Mouse (Mus musculus) liver, adult 2 months (tissue): ENCODE measurements around the gene Wasf3. TPM values are rescaled to one million over a fixed set of nuclear protein-coding genes. Genes with fewer than 3 reads are reported as not detected.

Experiments used
- DNase-seq: peaks from one replicate; pipeline ENCODE4 v3.0.0-alpha.2; 2011; ENCODE audit warnings: low read depth, low spot score; ENCODE audit errors: extremely low read depth
- H3K27ac ChIP-seq: fragments of 200-500 bp; replicated peaks from 2 replicates; pipeline ENCODE4 v1.5.1; 2012; ENCODE audit warnings: low read depth, mild to moderate bottlenecking, control low read depth, inconsistent platforms, low read length; ENCODE audit not compliant: insufficient read depth
- H3K27me3 ChIP-seq: fragments of 200-500 bp; 2 replicates; pipeline ENCODE4 v1.6.1; 2012; ENCODE audit warnings: mild to moderate bottlenecking, moderate library complexity, low read length, inconsistent platforms; ENCODE audit not compliant: control insufficient read depth, insufficient read depth
- H3K36me3 ChIP-seq: fragments of 200-500 bp; 2 replicates; pipeline ENCODE4 v1.6.1; 2012; ENCODE audit warnings: low read length, inconsistent platforms; ENCODE audit not compliant: control insufficient read depth, insufficient read depth
- H3K4me1 ChIP-seq: fragments of 200-500 bp; 2 replicates; pipeline ENCODE4 v1.6.1; 2011; ENCODE audit warnings: low read length; ENCODE audit not compliant: control insufficient read depth, insufficient read depth
- H3K4me3 ChIP-seq: fragments of 200-500 bp; 2 replicates; pipeline ENCODE4 v1.5.1; 2011; ENCODE audit warnings: low read depth, mild to moderate bottlenecking, control low read depth, low read length, moderate library complexity; ENCODE audit not compliant: insufficient read depth
- H3K79me2 ChIP-seq: fragments of 200-500 bp; 2 replicates; pipeline ENCODE4 v1.6.1; 2012; ENCODE audit warnings: inconsistent platforms, mild to moderate bottlenecking, low read length, moderate library complexity; ENCODE audit not compliant: control insufficient read depth, insufficient read depth
- H3K9ac ChIP-seq: fragments of 200-500 bp; 2 replicates; pipeline ENCODE4 v1.6.1; 2012; ENCODE audit warnings: low read depth, mild to moderate bottlenecking, control low read depth, inconsistent platforms, low read length
- CTCF ChIP-seq: fragments of 200-500 bp; IDR thresholded peaks from 2 replicates; pipeline ENCODE4 v1.5.1; 2011; ENCODE audit warnings: low read depth, low read length, control low read depth
- POLR2A ChIP-seq: fragments of 200-500 bp; IDR thresholded peaks from 2 replicates; pipeline ENCODE4 v1.6.1; 2011; ENCODE audit warnings: low read length, control low read depth; ENCODE audit not compliant: insufficient read depth; ENCODE audit errors: extremely low read depth
- WGBS: fragments of 180-500 bp; shearing (Covaris S2); methylation state at CpG from one replicate; pipeline ENCODE4 v1.1.7; 2018; 5-methylcytosine and 5-hydroxymethylcytosine counted together
- polyA plus RNA-seq: library from polyadenylated mRNA; depleted of rRNA; stranded (reverse); fragments of >200 nt; gene quantifications from 2 replicates; pipeline ENCODE4 v1.2.3, GENCODE M21; 2012
- total RNA-seq: library from RNA; depleted of rRNA; stranded (reverse); fragments of >200 nt; gene quantifications from 2 replicates; pipeline ENCODE4 v1.2.3, GENCODE M21; 2014

The Wasf3 gene
- total and polyA plus RNA-seq, 2 experiments: 0.02 to 0.09 TPM

DNA sequence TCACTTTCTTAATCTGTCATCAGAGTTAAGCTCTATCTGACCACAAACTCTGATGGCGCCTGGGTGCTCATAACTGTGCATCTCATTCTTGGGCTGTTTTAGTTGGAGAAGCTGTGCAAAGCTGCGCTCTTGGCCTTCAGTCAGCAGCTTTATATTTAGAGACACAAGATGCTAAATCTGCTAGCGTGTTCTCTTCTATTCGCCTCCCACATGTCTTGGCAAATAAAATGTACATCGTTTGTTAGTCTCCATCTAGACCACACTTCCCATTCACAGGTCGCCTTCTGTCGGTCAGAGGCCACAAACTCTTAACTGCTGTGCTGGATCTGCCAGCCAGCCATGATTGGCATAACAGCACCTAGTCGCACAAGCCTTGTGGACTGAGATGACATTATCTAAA is 14.0 kb upstream of the Wasf3 start:
- H3K27me3 ChIP-seq: no peaks in the 10 kb centered on the region
- no peaks in the 10 kb centered on the region for H3K36me3 ChIP-seq

DNA sequence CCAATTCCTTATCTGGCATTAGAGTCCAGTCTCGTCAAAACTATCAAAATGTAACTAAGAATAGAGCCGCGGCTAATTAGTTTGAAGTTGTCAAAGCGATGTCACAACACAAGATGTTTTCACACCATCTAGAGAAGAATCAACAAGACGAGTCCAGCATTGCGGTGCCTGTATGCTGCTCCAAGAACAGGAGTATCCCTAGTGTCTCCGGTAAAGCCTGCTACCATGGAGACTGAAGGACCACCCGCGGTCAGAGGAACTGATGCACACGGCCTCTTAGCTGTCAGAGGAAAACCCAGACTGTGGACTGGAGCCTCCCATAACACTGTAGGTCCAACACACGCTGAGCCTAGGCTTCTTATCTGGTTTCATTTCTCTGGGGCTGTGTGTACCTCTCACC is 11.5 kb upstream of the Wasf3 start:
- WGBS: 83% methylated on average over 11 of the region's 11 CpGs
- no peak overlapping the region for H3K27ac ChIP-seq
- no peaks in the 10 kb centered on the region for H3K36me3 ChIP-seq
- no peaks in the 10 kb centered on the region for H3K4me1 ChIP-seq
- TF ChIP-seq POLR2A (no peak), CTCF (no peak)
- H3K9ac ChIP-seq: no peak overlapping the region
- no peak for DNase-seq
- H3K27me3 ChIP-seq: no peaks in the 10 kb centered on the region
- no peaks in the 10 kb centered on the region for H3K79me2 ChIP-seq
- H3K4me3 ChIP-seq: no peak overlapping the region

More for the DNA sequence above, 14.0 kb upstream of the Wasf3 start:
- TF ChIP-seq POLR2A (no peak), CTCF (no peak)
- H3K27ac ChIP-seq: no peak overlapping the region
- WGBS: 84% methylated on average over 8 of the region's 8 CpGs
- no peak overlapping the region for H3K4me3 ChIP-seq
- DNase-seq: no peak
- no peaks in the 10 kb centered on the region for H3K79me2 ChIP-seq
- no peaks in the 10 kb centered on the region for H3K4me1 ChIP-seq
- H3K9ac ChIP-seq: no peak overlapping the region

DNA sequence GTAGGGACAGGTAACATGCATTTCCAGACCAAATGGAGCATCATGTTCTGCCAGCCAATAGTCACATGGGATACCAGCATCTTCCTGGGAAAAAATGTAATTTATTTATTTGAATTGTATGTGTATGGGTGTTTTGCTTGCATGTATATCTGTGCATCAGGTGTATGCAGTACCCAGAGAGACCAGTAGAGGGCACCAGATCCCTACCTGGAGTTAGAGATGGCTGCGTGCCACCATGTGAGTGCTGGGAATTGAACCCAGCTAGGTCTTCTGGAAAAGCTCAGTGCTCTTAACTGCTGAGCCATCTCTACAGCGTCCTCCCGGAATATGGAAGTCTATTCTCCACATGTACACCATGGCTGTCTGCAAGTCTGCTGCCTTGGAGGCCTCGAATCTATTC is 8.2 kb upstream of the Wasf3 start:
- no peaks in the 10 kb centered on the region for H3K27me3 ChIP-seq
- peak; percentile 3 for DNase-seq
- H3K79me2 ChIP-seq: no peaks in the 10 kb centered on the region
- 88% methylated on average over 4 of the region's 4 CpGs for WGBS
- H3K4me3 ChIP-seq: no peak overlapping the region
- no peak overlapping the region for H3K27ac ChIP-seq
- H3K9ac ChIP-seq: no peak overlapping the region
- no peak for TF ChIP-seq POLR2A
- TF ChIP-seq CTCF: peak; percentile 55
- H3K4me1 ChIP-seq: no peaks in the 10 kb centered on the region
- H3K36me3 ChIP-seq: no peaks in the 10 kb centered on the region

DNA sequence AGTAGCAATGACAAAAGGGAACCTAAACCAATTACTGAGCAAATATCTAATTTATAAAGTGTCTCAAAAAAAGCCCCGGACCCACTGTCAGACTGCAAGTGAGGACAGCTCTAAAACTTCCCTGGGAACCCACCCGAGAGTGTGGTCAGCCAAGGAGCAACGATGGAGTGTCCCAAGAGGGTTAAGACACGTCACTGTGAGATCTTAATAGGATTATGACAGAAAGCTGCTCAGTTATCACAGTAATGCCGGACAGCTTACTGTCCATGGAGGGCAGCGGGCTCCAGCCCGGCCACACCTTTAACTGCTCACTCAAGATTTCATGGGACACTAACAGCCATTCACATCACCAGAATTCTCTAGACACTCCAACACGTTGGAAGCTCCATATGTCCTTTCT is 4.7 kb upstream of the Wasf3 start:
- no peaks in the 10 kb centered on the region for H3K36me3 ChIP-seq
- no peak overlapping the region for H3K27ac ChIP-seq
- DNase-seq: no peak
- no peaks in the 10 kb centered on the region for H3K4me1 ChIP-seq
- no peak overlapping the region for H3K9ac ChIP-seq
- 81% methylated on average over 8 of the region's 8 CpGs for WGBS
- no peak overlapping the region for H3K4me3 ChIP-seq
- TF ChIP-seq POLR2A (no peak), CTCF (no peak)
- no peaks in the 10 kb centered on the region for H3K79me2 ChIP-seq
- peaks cover 2% of the 10 kb centered on the region for H3K27me3 ChIP-seq

DNA sequence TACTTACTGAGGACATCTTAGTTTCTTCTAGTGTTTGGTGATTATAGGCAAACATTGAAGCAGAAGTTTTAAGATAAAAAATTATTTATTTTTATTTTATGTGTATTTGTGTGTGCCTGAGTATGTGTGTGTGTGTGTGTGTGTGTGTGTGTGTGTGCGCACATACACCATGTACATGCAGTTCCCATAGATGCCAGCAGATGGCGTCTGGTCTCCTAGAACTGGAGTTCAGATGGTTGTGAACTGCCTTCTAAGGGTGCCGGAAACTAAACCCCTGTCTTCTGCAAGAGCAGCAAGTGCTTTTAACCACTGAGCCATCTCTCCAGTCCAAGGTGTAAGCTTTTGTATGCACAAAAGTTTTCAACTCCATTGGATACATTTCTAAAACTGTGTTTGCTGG is 2.5 kb upstream of the Wasf3 start:
- WGBS: 86% methylated on average over 3 of the region's 3 CpGs
- H3K79me2 ChIP-seq: no peaks in the 10 kb centered on the region
- DNase-seq: no peak
- no peaks in the 10 kb centered on the region for H3K36me3 ChIP-seq
- H3K9ac ChIP-seq: no peak overlapping the region
- H3K4me3 ChIP-seq: no peak overlapping the region
- no peak overlapping the region for H3K27ac ChIP-seq
- TF ChIP-seq CTCF: peak; percentile 5; the same call in 1 of the 2 replicates
- no peak for TF ChIP-seq POLR2A
- H3K27me3 ChIP-seq: peaks cover 9% of the 10 kb centered on the region
- H3K4me1 ChIP-seq: no peaks in the 10 kb centered on the region

DNA sequence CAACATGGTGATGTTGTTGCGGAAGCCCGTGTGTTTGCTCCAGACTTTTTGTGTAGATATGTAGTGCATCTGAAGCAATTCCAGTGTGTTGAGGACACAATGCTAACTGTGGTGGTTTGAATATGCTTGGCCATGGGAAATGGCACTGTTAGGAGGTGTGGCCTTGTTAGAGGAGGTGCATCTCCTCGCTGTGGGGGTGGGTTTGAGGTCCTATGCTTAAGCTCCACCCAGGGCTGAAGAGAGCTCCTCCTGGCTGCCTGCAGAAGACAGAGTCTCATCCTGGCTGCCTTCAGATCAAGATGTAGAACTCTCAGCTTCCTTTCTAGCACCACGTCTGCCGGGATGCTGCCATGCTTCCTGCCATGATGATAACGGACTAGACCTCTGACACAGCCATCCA is 1.4 kb upstream of the Wasf3 start:
- no peak overlapping the region for H3K27ac ChIP-seq
- H3K4me3 ChIP-seq: no peak overlapping the region
- no peak for TF ChIP-seq CTCF
- TF ChIP-seq POLR2A: no peak
- no peak for DNase-seq
- no peaks in the 10 kb centered on the region for H3K36me3 ChIP-seq
- WGBS: 74% methylated on average over 6 of the region's 6 CpGs
- no peaks in the 10 kb centered on the region for H3K79me2 ChIP-seq
- H3K27me3 ChIP-seq: peaks cover 9% of the 10 kb centered on the region
- H3K4me1 ChIP-seq: no peaks in the 10 kb centered on the region
- no peak overlapping the region for H3K9ac ChIP-seq
